Mouse (Mus musculus): Measurements from ENCODE around the gene Cdk14.

Gene Cdk14

DNA sequence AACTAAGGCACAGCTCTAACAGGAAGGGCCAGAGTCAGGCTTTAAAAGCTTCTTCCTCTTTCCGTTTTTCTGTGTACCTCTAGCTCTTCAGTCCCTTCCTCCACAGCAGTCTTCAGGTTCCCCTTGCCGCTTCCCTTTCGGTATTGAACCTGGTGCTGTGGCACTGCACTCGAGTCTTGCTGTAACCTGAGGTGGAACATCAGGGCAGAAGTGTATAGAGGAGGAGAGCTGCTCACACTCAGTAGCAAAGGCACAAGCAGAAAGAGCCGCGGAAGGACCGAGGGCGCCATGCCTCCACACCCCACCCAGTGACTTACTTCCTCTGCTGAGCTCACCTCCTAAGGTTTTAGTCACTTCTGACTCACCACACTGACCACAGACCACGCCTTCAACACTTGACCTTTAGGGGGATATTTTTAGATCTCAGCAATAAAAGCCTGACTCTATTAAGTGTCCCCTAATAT, at the start of gene Cdk14:
Cdk14 (minus strand) TSS at position 321 of the 464 bp plus-strand sequence.
- no peak for DNase-seq

DNA sequence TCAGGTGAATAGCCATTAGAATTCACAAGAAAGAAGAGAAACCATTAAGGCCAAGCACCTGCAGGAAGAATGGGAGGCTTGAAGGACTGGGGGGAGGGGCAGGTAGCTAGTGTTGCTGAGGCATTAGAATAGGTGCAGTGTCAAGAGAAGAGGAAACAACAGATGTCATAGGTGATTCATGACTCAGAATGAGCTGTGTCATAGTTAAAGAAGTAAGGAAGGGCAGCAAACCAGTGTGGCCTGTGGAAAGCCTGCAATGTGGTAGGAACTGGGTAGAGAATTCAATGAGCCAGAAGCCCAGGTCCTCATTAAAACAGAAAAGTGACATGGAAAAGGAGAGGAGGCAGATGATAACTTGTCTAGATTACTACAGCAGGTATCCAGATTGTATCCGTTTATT, 45.1 kb upstream of the Cdk14 start:
- DNase-seq = no peak

DNA sequence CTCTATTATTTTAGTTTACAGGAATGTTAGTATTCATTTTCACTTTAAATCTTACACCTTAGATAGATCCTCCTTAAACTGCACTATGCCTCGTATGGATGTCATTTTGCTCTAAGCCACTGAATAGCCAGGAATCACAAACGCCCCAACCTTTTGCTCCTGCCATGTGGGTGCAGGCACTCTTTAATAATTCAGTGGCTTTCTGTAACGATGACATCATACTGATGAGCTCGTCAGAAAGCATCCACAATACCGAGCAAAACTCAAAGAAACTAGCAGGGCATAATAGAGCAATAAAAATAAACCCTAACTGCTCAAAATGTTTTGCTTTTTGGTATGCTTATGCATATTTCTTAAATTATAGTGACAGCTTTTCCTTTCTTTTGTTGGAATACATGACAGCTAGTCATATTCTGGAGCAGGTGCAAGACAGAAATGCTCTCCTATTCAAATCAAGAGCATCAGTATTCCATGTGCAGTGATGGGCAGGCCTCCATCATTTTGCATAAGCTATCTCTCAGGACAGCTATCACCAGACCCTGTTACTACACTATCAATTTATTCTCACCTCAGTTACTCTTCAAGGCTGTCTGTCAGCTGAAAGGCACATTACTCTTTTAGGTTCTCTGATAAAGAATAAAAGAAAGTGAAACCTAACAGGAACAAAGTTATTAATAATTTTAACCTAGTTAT, 11.8 kb upstream of the Cdk14 start:
- no peak for DNase-seq

DNA sequence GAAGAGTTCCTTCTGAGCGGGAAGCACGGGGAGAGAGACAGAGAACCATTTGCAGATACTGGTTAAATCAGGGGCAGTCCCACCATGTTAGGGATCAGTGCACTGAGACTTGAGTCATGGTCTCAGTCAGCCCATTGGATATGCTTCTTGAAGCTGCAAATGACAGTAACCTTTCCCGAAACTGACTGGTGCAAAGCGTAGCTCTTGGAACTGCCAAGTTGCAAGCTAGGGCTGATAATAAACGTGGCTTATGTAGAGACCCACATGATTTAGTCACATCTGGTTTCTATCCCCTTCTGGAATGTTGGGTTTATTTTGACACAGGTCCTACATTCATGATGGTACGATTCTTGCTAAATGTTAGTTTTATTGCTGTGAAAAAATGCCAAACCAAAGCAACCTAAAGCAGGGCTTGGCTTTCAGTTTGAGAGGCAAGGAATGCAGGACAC, 3.6 kb upstream of the Cdk14 start:
- no peak for DNase-seq

DNA sequence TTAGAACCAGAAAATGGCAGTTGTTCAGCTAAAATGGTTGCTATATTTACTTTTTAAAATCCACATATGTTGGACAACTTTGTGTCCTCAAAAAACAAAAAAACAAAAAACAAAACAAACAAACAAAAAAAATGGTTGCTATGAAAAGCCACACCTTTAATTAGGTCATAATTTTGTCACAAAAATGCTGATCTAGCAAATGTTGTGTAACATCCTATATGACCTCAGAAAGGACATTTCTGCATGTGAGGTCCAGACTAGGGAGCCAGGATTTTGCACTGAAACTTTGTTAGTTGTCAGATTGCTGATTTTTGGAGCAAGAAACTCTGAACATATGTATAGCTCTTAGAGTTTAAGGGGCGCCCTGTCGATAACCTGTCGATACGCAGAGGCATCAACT, 3.0 kb upstream of the Cdk14 start:
- DNase-seq = no peak

DNA sequence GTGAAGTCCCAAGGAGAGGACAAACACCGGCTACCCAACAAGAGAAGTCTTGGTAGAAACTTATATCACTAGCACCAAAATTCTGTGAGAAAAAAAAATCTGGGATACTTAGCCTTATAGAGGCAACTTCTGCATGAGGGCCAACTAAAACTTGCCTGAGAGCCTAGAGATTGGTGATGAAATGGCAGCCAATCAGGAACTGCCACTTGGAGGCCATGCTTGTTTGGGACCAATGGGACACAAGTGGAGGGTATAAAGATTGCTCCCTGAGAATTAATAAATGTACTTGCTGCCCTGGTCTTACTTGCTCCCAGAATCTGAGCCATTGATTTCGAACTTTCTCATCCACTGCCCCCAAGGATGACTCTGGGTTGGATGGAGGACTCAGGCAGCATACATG, 1.3 kb upstream of the Cdk14 start:
- no peak for DNase-seq

DNA sequence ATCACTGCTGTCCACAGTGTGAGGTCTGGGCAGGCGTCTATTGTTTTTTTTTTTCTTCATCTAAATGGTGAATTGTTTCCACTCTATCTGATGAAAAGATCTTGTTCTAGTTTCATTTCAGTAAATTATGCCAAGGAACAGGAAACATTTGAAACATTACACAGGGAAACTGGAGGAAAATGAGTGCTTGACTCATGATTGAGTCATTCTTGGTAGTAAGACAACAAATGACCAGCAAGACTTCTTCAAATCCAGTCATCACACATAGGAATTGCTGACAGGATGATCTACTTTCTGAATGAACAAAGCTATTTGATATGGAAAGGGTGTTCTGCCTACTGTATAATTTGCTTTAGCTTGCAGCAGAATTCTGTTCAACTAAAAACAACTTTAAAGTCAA, 859 bp downstream of the Cdk14 start:
- no peak for DNase-seq

DNA sequence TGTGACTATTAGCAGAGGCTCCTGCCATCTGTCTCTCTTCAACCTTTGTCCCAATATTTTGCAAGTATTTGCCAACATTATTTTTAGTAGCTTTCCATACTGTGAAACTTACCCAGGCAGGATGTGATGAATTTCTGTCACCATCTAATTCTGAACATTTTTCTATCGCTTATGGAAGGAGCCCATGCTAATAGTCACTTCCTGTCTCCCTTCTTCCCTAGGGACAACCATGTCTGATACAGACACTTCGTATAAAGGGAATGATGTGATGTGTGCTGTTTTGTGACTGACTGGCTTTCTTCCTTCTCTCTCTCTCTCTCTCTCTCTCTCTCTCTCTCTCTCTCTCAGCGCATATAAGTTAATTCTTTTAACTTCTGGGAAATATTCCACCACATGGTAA, 5.3 kb downstream of the Cdk14 start:
- DNase-seq = no peak

DNA sequence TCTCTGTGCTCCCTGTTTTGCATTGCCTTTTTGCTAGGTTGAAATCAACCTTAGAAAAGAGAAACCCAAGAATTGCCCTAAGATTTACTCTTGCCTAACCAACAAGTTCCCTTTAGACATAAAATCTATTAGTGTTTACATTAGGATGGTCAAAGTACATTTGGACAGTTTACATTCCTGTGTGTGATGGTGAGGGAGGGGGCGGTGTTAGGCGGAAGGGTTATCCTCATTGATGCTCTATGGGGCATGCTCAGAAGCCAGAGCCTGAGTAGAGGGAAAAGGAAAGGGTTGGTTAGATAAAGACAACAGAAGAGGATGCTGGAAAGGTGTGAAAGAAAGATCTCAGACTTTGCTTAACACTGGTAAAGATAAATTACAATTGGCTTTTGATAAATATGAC, 8.2 kb downstream of the Cdk14 start:
- DNase-seq = no peak

DNA sequence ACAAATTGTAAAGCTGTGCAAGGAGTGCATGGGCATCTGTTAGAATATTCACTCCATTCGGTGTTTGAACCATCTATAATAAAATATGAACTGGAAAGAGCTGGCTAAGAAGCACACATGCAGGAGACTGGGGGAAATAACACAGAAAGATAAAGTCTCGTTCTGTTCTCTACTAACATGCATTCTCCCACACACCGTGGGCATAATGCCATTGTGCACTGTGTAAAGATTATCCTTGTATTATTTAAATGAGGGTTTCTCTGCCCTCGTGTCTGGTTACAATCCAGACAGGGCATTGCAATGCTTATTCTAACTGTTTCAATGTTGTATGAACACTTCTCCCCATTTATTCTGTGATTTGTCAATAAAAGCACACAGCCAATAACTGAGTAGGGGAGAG, 18.1 kb downstream of the Cdk14 start:
- no peak for DNase-seq

DNA sequence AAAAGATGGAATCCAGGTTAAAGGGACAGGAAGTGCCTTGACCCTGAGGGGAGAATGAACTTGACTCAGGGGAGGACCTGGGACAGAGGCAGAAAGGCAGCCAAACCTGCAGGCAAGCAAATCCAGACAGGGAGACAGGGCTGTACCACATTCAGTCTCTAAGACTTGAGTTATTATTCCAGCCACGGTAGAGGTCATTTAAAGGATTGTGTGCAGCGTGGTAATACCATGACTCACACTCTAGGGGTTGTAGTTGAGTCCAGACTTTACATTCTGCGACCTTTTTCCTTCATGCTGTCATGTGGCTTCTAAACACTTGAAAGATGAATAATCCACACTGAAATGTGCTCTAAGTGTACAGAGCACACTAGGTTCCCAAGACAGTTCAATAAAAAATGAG, 27.3 kb downstream of the Cdk14 start:
- no peak for DNase-seq

DNA sequence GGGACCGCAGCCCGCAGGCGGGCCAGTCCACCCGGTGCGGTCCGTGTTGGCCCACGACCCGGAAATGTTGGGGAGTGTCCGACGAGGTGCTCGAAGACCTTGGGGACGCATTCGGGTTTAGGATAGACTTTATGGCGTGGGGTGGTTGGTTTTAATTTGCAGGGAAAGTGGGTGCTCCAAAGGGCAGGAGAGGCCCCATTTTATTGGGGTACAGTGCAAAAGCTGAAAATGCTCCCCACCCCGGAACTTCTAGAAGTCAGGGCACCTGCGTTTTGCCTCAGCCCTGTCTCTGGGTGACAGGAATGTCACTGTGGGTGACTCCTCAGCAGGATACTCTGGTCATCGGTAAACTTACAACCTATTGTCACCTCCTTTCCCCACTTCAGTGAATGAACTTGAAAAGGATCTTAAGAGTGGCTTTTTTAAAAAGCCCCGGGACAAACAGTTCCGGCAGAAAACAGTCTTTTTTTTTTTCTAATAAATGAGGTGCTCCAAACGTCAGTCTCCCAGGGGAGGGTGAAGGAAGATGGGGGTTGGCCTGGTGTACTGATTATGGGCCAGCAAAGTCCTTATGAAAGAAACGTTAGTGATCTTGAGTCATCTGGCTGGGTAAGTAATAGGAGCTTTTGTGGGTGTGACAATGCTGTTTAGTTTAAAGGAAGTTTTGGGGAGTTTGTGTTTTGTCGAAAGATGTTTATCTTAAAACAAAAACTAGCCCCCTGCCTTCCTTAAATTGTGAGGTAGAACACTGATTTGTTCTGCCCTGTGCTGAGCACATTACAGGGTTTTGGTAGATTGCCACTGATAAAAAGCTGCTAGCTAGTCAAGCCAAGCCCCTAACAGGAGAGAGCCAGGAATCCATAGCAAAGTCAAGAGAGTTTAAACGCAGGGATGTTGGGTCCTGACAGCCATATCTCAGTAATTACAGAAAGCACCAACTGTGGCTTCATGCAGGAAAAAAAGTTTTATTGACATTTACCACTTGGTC, 39.1 kb downstream of the Cdk14 start:
- DNase-seq = no peak

DNA sequence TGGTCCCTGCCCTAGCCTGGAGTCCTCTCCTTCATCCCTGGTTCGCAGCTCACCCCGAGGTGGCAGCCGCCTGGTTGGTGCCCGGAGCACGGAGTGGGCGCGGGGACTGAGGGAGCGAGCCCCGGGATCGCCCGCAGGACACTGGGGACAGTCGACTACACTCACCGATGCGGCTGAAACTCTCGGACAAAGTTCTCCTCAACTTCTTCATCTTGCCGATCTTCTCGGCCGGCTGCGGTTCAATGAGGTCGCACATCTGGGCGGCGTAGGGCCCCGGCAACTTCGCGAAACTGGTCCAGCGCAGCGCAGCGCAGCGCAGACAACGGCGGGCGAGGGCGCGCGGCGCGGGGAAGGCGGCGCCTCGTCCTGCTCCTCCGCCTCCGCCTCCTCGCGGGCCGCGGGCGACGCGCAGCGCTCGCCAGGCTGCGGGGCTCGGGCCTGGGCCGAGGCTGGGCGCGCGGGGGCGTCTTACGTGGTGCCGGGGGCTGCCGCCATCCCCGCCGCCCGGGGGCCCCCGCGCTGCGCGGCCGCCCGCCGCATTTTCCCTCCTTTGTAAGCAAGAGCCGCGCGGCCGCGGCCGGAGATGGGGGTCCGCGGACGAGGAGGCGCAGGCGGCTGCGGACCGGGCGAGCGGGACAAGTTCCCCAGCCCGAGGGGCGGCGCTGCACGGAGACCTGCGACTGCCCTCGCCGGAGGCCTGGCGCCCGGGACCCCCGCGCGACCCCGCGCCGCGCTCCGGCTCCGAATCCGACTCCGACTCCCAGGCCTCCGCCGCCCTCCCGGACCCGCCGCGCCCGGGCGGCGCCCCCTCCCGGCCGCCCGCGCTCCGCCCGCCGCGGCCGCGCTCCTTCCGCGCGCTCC, 40.0 kb downstream of the Cdk14 start:
- DNase-seq = peak; percentile 55 to 77

DNA sequence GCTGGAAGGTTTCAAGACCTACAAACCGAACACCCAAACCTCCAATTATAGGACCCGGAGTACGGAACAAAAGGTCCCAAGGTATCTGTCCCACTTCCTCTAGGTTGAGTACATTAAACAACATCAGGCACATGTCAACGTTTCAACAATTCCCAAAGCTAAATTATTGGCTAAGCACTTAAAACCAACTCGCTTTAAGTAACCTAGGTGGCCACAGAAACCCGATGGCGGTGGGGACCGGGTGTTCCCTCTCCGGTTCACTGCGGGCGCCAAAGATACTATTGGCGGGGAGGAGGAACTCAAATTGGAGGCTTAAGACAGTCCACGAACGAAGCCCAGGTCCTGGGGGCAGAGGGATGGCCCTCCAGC, 40.6 kb downstream of the Cdk14 start:
- no peak for DNase-seq

DNA sequence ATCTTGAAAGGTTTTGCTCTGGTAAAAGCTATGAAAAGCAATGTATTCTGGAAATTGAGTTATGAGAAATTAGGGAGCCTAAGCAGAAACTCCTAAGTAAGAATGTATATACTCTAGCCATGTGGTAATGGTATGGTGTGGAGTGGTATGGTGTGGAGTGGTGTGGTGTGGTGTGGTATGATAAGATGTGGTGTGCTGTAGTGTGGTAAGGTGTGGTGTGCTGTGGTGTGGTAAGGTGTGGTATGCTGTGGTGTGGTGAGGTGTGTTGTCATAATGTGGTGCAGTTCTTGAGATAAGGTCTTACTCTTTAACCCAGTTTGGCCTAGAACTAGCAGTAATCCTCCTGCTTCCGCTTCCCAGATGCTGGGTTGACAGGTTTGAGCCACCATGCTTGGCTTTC, 45.7 kb downstream of the Cdk14 start:
- no peak for DNase-seq

DNA sequence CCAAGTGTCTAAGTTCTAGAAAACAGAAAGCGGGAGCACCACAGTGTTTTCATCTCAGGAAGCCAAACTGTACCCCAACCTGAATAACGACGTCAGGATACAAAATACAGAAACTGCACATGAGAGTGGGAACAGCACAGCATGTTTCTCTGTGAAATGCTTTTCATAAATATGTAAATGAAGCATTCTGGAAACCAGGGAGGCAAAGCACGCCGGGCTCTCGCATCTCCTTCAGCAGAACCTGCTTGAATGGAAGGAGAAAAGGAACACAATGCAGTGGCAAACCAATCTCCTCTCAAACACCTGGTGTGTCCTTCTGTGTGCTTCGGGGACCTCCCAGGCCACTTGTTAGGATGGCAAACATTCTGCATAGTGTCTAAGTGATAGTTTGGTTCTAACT, 46.6 kb downstream of the Cdk14 start:
- no peak for DNase-seq

DNA sequence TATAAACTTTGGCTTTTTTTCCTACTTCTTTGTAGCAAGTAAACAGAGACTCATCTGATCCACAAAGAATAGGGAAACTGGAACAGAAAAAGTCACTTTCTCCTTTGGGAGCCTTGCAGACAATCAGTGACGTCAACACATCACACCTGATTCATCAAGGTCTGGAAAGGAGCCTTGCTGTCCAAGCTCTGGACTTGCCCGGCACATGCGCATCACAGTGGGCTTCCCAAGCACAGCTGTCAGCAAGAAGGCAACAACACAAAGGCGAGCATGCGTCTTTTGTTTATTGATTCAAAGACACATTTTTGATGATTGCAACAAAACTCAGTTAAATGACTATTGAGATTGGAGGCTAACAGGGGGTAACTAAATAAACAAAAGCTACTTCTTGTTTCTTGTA, 47.2 kb downstream of the Cdk14 start:
- DNase-seq = no peak

DNA sequence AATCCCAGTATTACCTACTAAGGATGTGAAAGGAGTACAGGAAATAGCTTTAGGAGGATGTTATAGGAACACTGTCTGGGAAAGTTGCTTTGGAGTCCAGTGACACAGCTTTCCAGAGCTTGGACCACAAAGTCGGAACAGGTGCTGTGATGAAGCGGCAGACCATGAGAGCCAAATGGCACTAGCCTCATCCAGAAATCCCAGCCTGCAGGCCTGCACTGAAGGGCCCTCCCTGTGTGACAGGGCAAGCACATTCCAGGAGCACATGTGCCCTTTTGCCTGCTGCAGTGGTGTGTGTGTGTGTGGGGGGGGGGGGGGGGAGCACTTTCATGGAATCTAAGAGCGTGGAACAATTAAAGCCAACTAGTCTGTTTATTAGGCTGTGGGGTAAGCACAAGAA, 47.8 kb downstream of the Cdk14 start:
- peak; percentile 11 to 34 for DNase-seq

DNA sequence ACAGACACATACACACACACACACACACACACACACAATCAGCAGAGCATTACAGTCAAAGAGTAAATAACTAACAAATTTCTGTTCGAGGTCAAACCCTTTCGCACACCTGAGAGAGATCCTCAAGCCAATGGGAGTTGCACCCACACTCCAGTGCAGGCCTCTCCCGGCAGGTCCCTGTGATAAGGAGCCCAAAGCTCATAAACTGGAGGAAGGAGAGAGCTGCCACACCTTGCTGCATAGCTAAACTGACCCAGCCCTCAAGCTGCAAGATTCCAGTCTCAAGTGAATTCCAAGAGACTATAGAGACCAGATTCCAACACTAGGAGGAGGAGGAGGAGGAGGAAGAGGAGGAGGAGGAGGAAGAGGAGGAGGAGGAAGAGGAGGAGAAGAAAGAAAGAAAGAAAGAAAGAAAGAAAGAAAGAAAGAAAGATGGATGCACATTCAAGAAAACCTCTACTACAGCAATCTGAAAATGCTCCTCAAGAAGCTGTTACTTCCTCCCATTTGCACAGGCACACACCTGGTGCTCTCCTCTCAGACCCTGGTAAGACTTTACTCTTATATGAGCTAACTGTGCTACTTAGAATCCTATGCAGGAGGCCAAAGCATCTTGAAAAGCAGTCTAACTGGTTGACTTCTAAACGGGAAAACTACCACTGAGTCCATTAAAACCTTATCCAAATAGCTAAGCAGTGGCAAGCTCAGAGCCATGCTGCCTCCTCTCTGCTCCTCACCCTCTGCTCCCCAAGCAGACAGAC, 49.6 kb downstream of the Cdk14 start:
- no peak for DNase-seq

DNA sequence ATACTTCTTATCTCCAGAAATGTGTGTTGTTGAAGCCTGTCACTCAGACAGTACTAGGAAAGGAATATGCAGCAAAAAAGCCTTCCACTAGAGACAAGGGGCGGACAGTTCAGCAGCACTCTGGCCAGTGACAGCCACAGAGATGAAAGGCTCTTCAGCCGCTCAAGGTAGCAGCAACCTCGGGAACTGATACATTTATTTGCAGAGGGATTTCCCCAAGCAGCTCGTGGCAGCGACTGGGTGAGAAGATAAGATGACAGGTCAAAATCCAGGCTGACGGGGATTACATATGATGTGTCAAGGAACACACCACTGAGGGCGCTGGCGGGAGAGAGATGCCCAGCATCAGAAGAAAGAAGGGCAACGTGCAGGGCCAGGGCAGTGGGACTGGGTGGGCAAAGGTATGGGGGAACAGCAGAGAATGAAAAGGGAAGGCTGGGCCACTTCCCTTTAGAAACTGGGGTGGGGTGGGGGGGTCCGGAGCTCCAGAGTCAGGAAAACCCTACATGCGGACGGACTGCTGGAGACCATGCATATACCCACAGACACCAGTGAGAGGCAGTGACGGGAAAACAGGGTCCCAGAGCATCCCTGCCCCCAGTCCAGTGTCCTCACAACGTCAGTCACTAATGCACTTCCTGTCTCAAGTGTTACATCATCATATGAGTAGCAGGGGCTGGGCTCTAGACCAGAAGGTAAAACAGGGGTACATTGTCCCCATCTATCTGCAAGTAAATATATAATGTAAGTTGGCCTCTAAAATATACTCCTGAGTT, 51.5 kb downstream of the Cdk14 start:
- no peak for DNase-seq

DNA sequence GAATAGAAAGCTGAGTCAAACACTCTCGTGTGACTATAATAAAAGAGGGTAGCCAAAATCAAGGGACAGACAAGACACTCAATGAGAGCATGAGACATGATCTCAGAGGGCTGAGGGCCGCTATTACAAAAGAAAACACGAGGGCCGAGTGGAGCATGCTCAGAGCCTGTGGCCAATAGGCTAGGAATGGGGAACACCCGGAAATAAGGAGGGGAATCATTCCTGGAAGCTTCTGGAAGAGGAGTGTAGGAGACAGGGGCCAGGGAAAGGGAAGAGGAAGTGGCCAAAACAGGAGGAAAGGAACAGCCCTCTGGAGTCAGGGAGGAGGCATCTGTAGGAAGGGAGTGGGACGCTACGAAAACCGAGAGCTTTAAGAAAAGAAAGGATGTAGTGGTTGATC, 52.6 kb downstream of the Cdk14 start:
- no peak for DNase-seq

All from cerebellum, adult 18-20 months (tissue).